Mouse (Mus musculus) kidney, embryonic 14.5 days (tissue): Measurements from ENCODE around the gene Avp. TPM values are rescaled to one million over a fixed set of nuclear protein-coding genes. Genes with fewer than 3 reads are reported as not detected.

Experiments
- ATAC-seq: fragments of 200-750 bp; cut with Nextera tagmentation; 2 replicates; pipeline ENCODE4 v1.8.0; 2017; ENCODE audit warnings: moderate number of reproducible peaks, mild to moderate bottlenecking, moderate TSS enrichment, moderate library complexity; ENCODE audit not compliant: low FRiP score, low TSS enrichment
- H3K27ac ChIP-seq: fragments of 300-500 bp; sonication (generic); 2 replicates; pipeline ENCODE4 v1.5.1; 2014; ENCODE audit warnings: low read depth, mild to moderate bottlenecking, low read length, moderate library complexity, mixed read lengths
- H3K27me3 ChIP-seq: fragments of 300-500 bp; sonication (generic); 2 replicates; pipeline ENCODE4 v1.6.1; 2014; ENCODE audit warnings: mild to moderate bottlenecking, low read length; ENCODE audit not compliant: control insufficient read depth, insufficient read depth
- H3K36me3 ChIP-seq: fragments of 300-500 bp; sonication (generic); 2 replicates; pipeline ENCODE4 v1.6.1; 2014; ENCODE audit warnings: low read length, mixed read lengths; ENCODE audit not compliant: control insufficient read depth, insufficient read depth
- H3K4me1 ChIP-seq: fragments of 300-500 bp; sonication (generic); 2 replicates; pipeline ENCODE4 v1.6.1; 2014; ENCODE audit warnings: low read length, mixed read lengths; ENCODE audit not compliant: control insufficient read depth, insufficient read depth
- H3K4me2 ChIP-seq: fragments of 300-500 bp; sonication (generic); replicated peaks from 2 replicates; pipeline ENCODE4 v1.6.1; 2014; ENCODE audit warnings: low read depth, mild to moderate bottlenecking, low read length
- H3K4me3 ChIP-seq: fragments of 300-500 bp; sonication (generic); 2 replicates; pipeline ENCODE4 v1.5.1; 2014; ENCODE audit warnings: mild to moderate bottlenecking, low read length
- H3K9ac ChIP-seq: fragments of 300-500 bp; sonication (generic); 2 replicates; pipeline ENCODE4 v1.6.1; 2014; ENCODE audit warnings: low read depth, mild to moderate bottlenecking, low read length, moderate library complexity
- H3K9me3 ChIP-seq: fragments of 300-500 bp; sonication (generic); 2 replicates; pipeline ENCODE4 v1.6.1; 2016; ENCODE audit warnings: low read length; ENCODE audit not compliant: control insufficient read depth
- WGBS: fragments of 180-500 bp; shearing (Covaris S2); extraction: QIAGEN DNeasy Blood & Tissue Kit; methylation state at CpG from one replicate; pipeline ENCODE4 v1.1.7; 2014; 5-methylcytosine and 5-hydroxymethylcytosine counted together
- microRNA-seq: library from miRNA; unstranded; fragments of <30 nt; microRNA quantifications from one replicate; pipeline ENCODE4, GENCODE M21; 2016
- polyA plus RNA-seq: library from polyadenylated mRNA; unstranded; fragments of >200 nt; fragmentation: Nextera tagmentation; extraction: Ambion mirVana; gene quantifications from 2 replicates; pipeline ENCODE4 v1.2.1, GENCODE M21; 2014

Avp gene
- polyA plus RNA-seq, 1 experiment from 2014 or later: not detected

DNA sequence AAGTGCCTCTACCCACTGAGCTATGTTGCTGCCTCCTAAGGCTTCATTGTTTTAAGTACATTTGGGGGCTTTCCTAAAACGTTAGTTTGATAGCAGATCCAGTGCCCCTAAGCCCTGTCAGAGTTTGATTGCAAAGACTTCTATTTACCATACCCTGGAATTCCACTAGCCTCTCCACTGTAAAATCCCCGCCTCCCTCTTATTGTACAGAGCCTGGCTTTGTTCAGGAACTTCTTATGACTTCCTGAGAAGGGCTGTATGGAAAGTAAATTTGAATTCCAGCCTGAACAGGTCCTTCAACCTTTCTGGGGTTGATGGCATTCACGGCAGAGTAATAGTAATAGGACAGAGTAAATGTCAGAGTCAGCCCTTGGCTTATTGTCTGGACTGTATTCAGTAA is 45.5 kb downstream of the Avp start:
- Histone ChIP-seq H3K4me1 (no peaks in the 10 kb centered on the region), H3K9me3 (no peaks in the 10 kb centered on the region), H3K36me3 (peaks cover 68% of the 10 kb centered on the region), H3K4me2 (no peak overlapping the region), H3K27me3 (no peaks in the 10 kb centered on the region), H3K9ac (no peak overlapping the region), H3K4me3 (no peak overlapping the region), H3K27ac (no peak overlapping the region)
- WGBS: 68% methylated on average over 3 of the region's 3 CpGs
- no peak for ATAC-seq

DNA sequence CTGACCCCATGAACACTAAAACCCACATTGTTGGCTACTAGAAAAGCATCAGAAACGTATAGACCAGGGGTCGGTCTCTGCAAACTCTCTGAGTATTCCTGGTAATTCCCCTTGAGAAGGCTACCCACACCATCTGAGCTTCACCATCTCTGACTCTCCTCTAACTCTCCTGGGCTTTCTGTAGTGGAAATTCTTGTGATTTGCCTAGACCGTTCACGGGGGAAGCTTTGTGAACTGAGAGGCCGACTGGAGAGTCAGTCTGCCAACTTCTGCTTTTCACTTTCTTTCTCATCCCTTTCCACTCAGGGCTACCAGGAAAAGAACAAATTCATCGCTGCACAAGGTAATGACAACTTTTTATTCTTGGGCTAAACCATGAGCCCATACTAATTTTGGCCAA is 47.3 kb downstream of the Avp start:
- Histone ChIP-seq H3K27me3 (no peaks in the 10 kb centered on the region), H3K9ac (no peak overlapping the region), H3K4me1 (no peaks in the 10 kb centered on the region), H3K9me3 (no peaks in the 10 kb centered on the region), H3K4me2 (no peak overlapping the region), H3K36me3 (peaks cover 53% of the 10 kb centered on the region; the same call in 1 of the 2 replicates), H3K4me3 (no peak overlapping the region), H3K27ac (no peak overlapping the region)
- ATAC-seq: no peak
- 90% methylated on average over 6 of the region's 6 CpGs for WGBS

DNA sequence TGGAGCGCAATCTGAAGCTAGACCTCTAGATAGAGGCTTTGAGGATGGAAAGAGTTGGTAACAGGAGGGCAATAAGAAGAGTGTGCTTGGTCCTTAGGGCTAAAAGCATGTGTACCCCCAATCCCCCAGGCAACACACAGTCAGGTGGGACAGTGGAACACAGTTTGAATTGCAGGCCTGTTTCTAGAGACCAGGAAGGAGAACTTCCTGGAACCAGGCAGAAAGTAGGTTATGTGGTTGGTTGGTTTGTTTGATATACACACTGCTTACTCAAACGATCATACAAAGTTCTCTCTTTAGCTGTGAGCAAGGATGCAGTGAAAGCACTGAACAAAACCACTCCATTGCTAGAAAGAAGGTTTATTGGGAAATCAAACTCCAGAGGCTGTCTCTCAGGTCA is 50.2 kb downstream of the Avp start:
- ATAC-seq: no peak
- peaks cover 40% of the 10 kb centered on the region; the same call in 1 of the 2 replicates for H3K36me3 ChIP-seq
- no peaks in the 10 kb centered on the region for H3K4me1 ChIP-seq
- no peak overlapping the region for H3K27ac ChIP-seq
- no peak overlapping the region for H3K9ac ChIP-seq
- no peaks in the 10 kb centered on the region for H3K9me3 ChIP-seq
- no peaks in the 10 kb centered on the region for H3K27me3 ChIP-seq
- H3K4me3 ChIP-seq: no peak overlapping the region
- H3K4me2 ChIP-seq: no peak overlapping the region
- WGBS: 90% methylated on average over 2 of the region's 2 CpGs

Small RNA genes lying within 50 kb of the gene (microRNA-seq; reads per million reads assigned to microRNA genes)
- gene Gm23876: not detected

Other genes starting within 250 kb of the Avp start
- gene Cpxm1, start 185.0 kb downstream of the Avp start, polyA plus RNA-seq: 51.6 and 63.8 TPM in 2 replicates
- not detected in 2 replicates for gene Gm28372, start 177.3 kb downstream of the Avp start, polyA plus RNA-seq
- gene 1700020A23Rik, start 177.3 kb downstream of the Avp start, polyA plus RNA-seq: 0.40 TPM in 1 of 2 replicates, not detected in the other
- gene Tmem239, start 176.1 kb downstream of the Avp start, polyA plus RNA-seq: not detected in 2 replicates
- gene Vps16, start 158.2 kb downstream of the Avp start, polyA plus RNA-seq: 72.3 and 79.2 TPM in 2 replicates
- gene Pced1a, start 157.9 kb downstream of the Avp start, polyA plus RNA-seq: 13.0 and 15.0 TPM in 2 replicates
- 64.3 and 107 TPM in 2 replicates for gene Ptpra, start 132.3 kb downstream of the Avp start, polyA plus RNA-seq
- gene Mrps26, start 18.8 kb downstream of the Avp start, polyA plus RNA-seq: 99.1 and 111 TPM in 2 replicates
- not detected in 2 replicates for gene Oxt, start 6.4 kb downstream of the Avp start, polyA plus RNA-seq
- gene Fastkd5, start 47.5 kb upstream of the Avp start, polyA plus RNA-seq: 9.8 and 22.5 TPM in 2 replicates
- gene Ubox5, start 47.5 kb upstream of the Avp start, polyA plus RNA-seq: 13.0 and 16.2 TPM in 2 replicates
- 3.7 and 4.7 TPM in 2 replicates for gene Lzts3, start 60.2 kb upstream of the Avp start, polyA plus RNA-seq
- gene Ddrgk1, start 82.1 kb upstream of the Avp start, polyA plus RNA-seq: 53.5 and 55.2 TPM in 2 replicates
- gene Itpa, start 85.1 kb upstream of the Avp start, polyA plus RNA-seq: 120 and 121 TPM in 2 replicates
- gene Slc4a11, start 115.0 kb upstream of the Avp start, polyA plus RNA-seq: 1.1 and 1.6 TPM in 2 replicates